Mouse (Mus musculus): ENCODE measurements around the gene Rbfox3. TPM values are rescaled to one million over a fixed set of nuclear protein-coding genes. Genes with fewer than 3 reads are reported as not detected.
"Not testable (repeated sequence)": the region's sequence is repeated elsewhere in the genome, so short reads cannot be mapped to it uniquely, and the experiment has no call there.

Rbfox3 gene
- polyA plus RNA-seq, 1 experiment: not detected

DNA sequence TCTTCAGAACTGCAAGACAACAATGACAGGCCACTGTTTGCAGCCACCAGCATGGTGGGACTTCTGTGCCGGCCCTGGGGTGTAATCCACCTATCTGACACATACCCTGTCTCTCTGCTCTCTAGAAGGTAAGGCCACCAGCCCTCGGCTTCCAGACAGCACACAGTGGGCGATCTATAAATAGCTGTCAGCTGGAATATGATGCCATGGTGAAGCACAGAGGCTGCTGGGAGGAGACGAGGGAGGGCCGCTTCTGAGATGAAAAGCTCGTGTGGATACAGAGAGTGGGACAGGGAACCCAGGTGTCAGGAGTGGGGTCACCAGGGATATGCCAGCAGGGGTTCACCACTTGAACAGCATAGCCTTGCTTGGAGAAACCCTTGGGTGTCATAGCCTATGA lies 120.0 kb downstream of the Rbfox3 start:
- TF ChIP-seq CTCF (IDR thresholded peaks at IDR 0.05; ENCODE audit: control insufficient read depth, insufficient read depth, low read length): no peak
- no peak for TF ChIP-seq POLR2A (IDR thresholded peaks at IDR 0.05; ENCODE audit: borderline replicate concordance, control insufficient read depth, low read depth, low read length)
- no peak overlapping the region for H3K4me3 ChIP-seq (replicated peaks; ENCODE audit: control insufficient read depth, low read depth, low read length)
- WGBS: 79% methylated on average over 6 of the region's 6 CpGs
- no peaks in the 10 kb centered on the region for H3K4me1 ChIP-seq (ENCODE audit: control insufficient read depth, insufficient read depth, low read length)
- no peak overlapping the region for H3K27ac ChIP-seq (ENCODE audit: control insufficient read depth, insufficient read depth, low read depth, low read length, poor library complexity)

DNA sequence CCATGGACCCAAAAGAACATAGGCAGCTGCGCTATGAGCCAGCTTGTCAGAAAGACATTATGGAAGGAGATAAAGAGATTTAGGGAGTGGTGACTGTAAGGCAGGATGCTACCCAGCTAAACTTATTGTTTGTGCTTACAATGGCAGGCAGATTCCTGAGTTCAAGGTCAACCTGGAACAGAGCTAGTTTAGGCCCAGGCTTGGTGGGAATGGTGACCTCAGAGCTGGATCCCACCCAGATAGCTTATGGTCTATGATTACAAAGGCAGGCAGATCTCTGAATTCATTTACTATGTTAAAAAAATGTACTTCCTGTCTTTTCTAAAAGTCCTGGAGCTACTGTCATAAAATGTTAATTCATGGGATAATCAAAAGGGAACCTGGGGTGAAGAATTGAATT lies 123.3 kb downstream of the Rbfox3 start:
- no peak overlapping the region for H3K27ac ChIP-seq (ENCODE audit: control insufficient read depth, insufficient read depth, low read depth, low read length, poor library complexity)
- no peak for TF ChIP-seq POLR2A (IDR thresholded peaks at IDR 0.05; ENCODE audit: borderline replicate concordance, control insufficient read depth, low read depth, low read length)
- no peak for TF ChIP-seq CTCF (IDR thresholded peaks at IDR 0.05; ENCODE audit: control insufficient read depth, insufficient read depth, low read length)
- no peaks in the 10 kb centered on the region for H3K4me1 ChIP-seq (ENCODE audit: control insufficient read depth, insufficient read depth, low read length)
- 89% methylated on average over 1 of the region's 1 CpGs for whole genome bisulfite sequencing
- no peak overlapping the region for H3K4me3 ChIP-seq (replicated peaks; ENCODE audit: control insufficient read depth, low read depth, low read length)

DNA sequence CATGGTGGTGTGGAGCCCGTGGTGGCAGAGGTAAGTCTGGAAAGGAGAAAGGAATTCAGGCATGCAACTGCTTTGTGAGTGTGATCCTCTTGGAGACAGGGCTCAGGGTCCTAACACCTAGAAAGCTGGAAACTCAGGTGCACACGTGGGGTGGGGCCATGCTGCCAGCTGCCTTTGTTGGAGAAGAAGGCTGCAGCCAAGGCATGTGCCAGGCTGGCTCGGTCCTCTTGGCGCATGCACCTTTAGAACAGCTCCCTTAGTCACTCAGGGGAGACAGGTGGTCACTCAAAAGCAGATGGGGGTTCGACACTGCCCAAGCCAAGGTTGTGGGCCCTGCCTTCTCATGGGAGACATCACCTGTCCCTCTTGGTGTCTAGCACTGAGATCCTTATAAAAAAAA lies 128.7 kb downstream of the Rbfox3 start:
- Histone ChIP-seq H3K4me3 (replicated peaks; ENCODE audit: control insufficient read depth, low read depth, low read length) (no peak overlapping the region), H3K27ac (ENCODE audit: control insufficient read depth, insufficient read depth, low read depth, low read length, poor library complexity) (no peak overlapping the region), H3K4me1 (ENCODE audit: control insufficient read depth, insufficient read depth, low read length) (no peaks in the 10 kb centered on the region; the same call in 1 of the 2 replicates)
- WGBS: 76% methylated on average over 5 of the region's 5 CpGs
- TF ChIP-seq CTCF (IDR thresholded peaks at IDR 0.05; ENCODE audit: control insufficient read depth, insufficient read depth, low read length): no peak
- TF ChIP-seq POLR2A (IDR thresholded peaks at IDR 0.05; ENCODE audit: borderline replicate concordance, control insufficient read depth, low read depth, low read length): no peak

DNA sequence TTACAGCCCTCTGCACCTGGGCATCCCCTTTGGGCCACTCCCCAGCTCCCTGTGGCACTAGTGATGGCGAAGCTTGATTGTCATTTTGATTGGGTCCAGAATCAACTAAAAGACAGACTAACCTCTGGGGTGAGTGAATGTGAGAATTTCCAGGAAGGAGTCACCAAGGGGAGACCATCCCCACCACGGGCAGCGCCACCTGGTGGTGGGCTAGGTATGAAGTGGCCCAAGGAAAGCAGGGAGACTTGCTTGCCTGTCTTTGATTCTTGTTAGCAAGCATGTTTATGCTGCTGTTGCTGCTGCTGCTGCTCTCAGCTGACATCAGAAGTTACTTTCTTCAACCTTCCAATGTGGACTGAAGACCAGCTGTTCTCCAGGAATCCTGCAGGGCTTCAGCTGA lies 135.6 kb downstream of the Rbfox3 start:
- H3K27ac ChIP-seq (ENCODE audit: control insufficient read depth, insufficient read depth, low read depth, low read length, poor library complexity): no peak overlapping the region
- TF ChIP-seq POLR2A (IDR thresholded peaks at IDR 0.05; ENCODE audit: borderline replicate concordance, control insufficient read depth, low read depth, low read length) (no peak), CTCF (IDR thresholded peaks at IDR 0.05; ENCODE audit: control insufficient read depth, insufficient read depth, low read length) (peak; percentile 70; the same call in 1 of the 2 replicates)
- 16% methylated on average over 3 of the region's 3 CpGs for WGBS
- no peak overlapping the region for H3K4me3 ChIP-seq (replicated peaks; ENCODE audit: control insufficient read depth, low read depth, low read length)
- no peaks in the 10 kb centered on the region; the same call in 1 of the 2 replicates for H3K4me1 ChIP-seq (ENCODE audit: control insufficient read depth, insufficient read depth, low read length)

DNA sequence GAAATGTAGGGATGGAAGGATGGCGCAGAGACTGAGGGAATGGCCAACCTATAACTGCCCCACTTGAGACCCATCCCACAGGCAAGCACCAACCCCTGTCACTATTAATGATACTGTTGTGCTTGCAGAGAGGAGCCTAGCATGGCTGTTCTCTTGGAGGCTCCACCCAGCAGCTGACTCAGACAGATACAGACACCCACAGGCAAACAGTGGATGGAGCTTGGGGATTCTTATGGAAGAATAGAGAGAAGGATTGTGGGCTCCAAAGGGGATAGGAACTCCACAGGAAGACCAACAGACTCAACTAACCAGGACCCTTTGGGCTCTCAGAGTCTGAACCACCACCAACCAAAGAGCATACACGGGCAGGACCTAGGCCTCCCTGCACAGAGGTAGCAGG lies 136.6 kb downstream of the Rbfox3 start:
- WGBS: 72% methylated on average over 2 of the region's 2 CpGs
- not testable (repeated sequence) for H3K4me1 ChIP-seq (ENCODE audit: control insufficient read depth, insufficient read depth, low read length); H3K4me3 ChIP-seq (replicated peaks; ENCODE audit: control insufficient read depth, low read depth, low read length); H3K27ac ChIP-seq (ENCODE audit: control insufficient read depth, insufficient read depth, low read depth, low read length, poor library complexity)

DNA sequence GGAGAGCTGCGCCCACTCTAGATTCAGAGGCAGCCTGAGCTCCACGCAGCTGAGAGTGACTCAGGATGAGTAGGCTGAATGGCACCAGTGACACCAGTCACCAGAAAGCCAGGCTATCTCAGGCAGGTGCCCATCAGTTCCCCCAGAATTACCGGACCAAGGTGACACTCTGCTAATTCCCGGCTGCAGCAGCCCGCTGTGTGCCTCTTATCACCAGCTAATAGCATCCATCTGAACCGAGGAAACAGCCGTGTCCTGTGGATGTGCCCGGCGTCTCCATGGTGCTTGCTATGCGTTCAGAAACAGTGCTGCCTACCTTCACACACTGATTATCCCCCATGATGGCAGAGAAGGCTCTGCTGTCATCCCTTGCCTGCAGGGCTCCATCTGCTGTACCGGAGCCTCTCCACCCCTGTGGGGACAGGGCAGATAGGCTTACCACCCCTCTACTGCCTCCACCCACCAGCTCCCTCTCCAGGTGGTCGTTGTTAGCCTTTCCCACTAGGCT lies 138.3 kb downstream of the Rbfox3 start:
- TF ChIP-seq CTCF (IDR thresholded peaks at IDR 0.05; ENCODE audit: control insufficient read depth, insufficient read depth, low read length) (no peak), POLR2A (IDR thresholded peaks at IDR 0.05; ENCODE audit: borderline replicate concordance, control insufficient read depth, low read depth, low read length) (no peak)
- no peak overlapping the region for H3K4me3 ChIP-seq (replicated peaks; ENCODE audit: control insufficient read depth, low read depth, low read length)
- 65% methylated on average over 12 of the region's 12 CpGs for WGBS
- H3K27ac ChIP-seq (ENCODE audit: control insufficient read depth, insufficient read depth, low read depth, low read length, poor library complexity): no peak overlapping the region
- H3K4me1 ChIP-seq (ENCODE audit: control insufficient read depth, insufficient read depth, low read length): no peaks in the 10 kb centered on the region

DNA sequence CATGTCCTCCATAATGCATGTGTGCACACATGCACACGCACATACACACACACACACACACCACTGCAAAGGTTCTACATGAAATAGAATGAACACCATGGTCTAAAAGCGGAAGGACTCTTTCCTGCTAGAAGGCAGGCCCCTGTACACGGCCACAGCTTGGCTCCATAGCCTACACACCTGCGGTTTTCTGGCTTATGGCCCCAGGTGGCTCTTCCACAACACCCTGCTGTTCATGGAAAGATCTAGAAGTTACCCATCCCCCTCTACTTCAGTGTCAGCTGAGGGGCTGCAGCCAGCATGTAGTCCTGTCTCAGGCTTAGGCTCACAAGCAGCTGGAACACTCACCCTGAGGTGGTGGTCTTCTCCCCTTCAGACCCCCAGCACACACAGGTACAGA lies 140.0 kb downstream of the Rbfox3 start:
- Histone ChIP-seq H3K4me3 (replicated peaks; ENCODE audit: control insufficient read depth, low read depth, low read length) (no peak overlapping the region), H3K27ac (ENCODE audit: control insufficient read depth, insufficient read depth, low read depth, low read length, poor library complexity) (no peak overlapping the region), H3K4me1 (ENCODE audit: control insufficient read depth, insufficient read depth, low read length) (no peaks in the 10 kb centered on the region)
- TF ChIP-seq POLR2A (IDR thresholded peaks at IDR 0.05; ENCODE audit: borderline replicate concordance, control insufficient read depth, low read depth, low read length): no peak
- TF ChIP-seq CTCF (IDR thresholded peaks at IDR 0.05; ENCODE audit: control insufficient read depth, insufficient read depth, low read length): no peak
- WGBS: 59% methylated on average over 4 of the region's 4 CpGs

DNA sequence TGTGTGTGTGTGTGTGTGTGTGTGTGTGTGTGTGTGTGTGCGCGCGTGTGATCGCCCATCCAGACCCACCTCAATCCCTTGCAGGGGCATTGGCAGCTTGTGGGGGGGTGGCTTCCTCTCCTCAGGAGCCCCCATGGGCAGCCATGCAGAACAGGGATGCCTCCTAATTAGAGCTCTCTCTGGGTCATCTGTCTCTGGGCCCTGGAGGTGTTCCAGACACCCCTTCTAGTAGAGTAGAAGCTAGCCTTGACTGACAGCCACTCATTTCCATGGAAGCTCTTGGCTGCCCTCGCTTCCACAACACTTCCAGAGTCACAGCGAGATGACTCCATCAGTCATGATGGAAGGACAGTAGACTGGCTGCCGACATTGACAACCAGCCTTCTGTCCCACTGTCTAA lies 140.6 kb downstream of the Rbfox3 start:
- Histone ChIP-seq H3K4me3 (replicated peaks; ENCODE audit: control insufficient read depth, low read depth, low read length) (no peak overlapping the region), H3K27ac (ENCODE audit: control insufficient read depth, insufficient read depth, low read depth, low read length, poor library complexity) (no peak overlapping the region), H3K4me1 (ENCODE audit: control insufficient read depth, insufficient read depth, low read length) (no peaks in the 10 kb centered on the region)
- WGBS: 85% methylated on average over 7 of the region's 7 CpGs
- TF ChIP-seq POLR2A (IDR thresholded peaks at IDR 0.05; ENCODE audit: borderline replicate concordance, control insufficient read depth, low read depth, low read length): no peak
- TF ChIP-seq CTCF (IDR thresholded peaks at IDR 0.05; ENCODE audit: control insufficient read depth, insufficient read depth, low read length): no peak

DNA sequence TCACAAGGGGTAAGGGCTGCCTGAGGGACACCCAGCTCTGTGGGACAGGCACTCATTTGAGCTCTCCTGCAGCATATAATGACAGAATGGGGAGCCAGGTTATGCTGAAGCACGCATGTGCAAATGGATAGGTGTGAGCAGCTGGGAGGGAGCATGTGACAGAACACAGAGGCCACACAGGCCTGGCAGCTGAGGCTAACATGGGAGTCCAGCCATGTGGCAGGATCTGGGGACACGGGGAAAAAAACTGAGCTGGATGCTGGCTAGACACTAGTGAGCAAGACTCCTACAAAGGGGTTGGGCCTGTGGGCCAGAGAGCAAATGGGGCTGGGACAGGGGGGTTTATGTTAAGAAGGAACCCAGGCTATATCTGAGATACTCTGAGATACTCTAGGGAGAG lies 141.9 kb downstream of the Rbfox3 start:
- Histone ChIP-seq H3K4me1 (ENCODE audit: control insufficient read depth, insufficient read depth, low read length) (no peaks in the 10 kb centered on the region), H3K27ac (ENCODE audit: control insufficient read depth, insufficient read depth, low read depth, low read length, poor library complexity) (no peak overlapping the region), H3K4me3 (replicated peaks; ENCODE audit: control insufficient read depth, low read depth, low read length) (no peak overlapping the region)
- 61% methylated on average over 2 of the region's 2 CpGs for WGBS
- TF ChIP-seq POLR2A (IDR thresholded peaks at IDR 0.05; ENCODE audit: borderline replicate concordance, control insufficient read depth, low read depth, low read length) (no peak), CTCF (IDR thresholded peaks at IDR 0.05; ENCODE audit: control insufficient read depth, insufficient read depth, low read length) (no peak)
